Mouse (Mus musculus) CH12.LX (cell line): ENCODE data around the gene Ppp1r7.
"Not testable (repeated sequence)": the region's sequence is repeated elsewhere in the genome, so short reads cannot be mapped to it uniquely, and the experiment has no call there.

Experiments used
- CHD2 ChIP-seq: IDR thresholded peaks from 2 replicates; pipeline ENCODE4 v1.6.1; 2011; ENCODE audit warnings: low read length, improper control_type of control experiment
- CTCF ChIP-seq, 2 experiments: IDR thresholded peaks in 1 of 2; conservative IDR thresholded peaks in 1 of 2; 2 replicates each; pipeline ENCODE4 v1.5.1; 2011 to 2012; ENCODE audit warnings: low read depth in 2 of 2, low read length in 2 of 2, improper control_type of control experiment in 1 of 2, inconsistent platforms in 1 of 2, mild to moderate bottlenecking in 1 of 2, moderate library complexity in 1 of 2
- EP300 ChIP-seq: IDR thresholded peaks from 2 replicates; pipeline ENCODE4 v1.6.1; 2011; ENCODE audit warnings: low read length, improper control_type of control experiment
- POLR2A ChIP-seq: IDR thresholded peaks from 2 replicates; pipeline ENCODE4 v1.6.1; 2011; ENCODE audit warnings: low read depth, mild to moderate bottlenecking, improper control_type of control experiment, low read length
- USF1 ChIP-seq: IDR thresholded peaks from 2 replicates; pipeline ENCODE4 v1.6.1; 2014; ENCODE audit warnings: low read depth, mild to moderate bottlenecking, inconsistent platforms, low read length, improper control_type of control experiment
- USF2 ChIP-seq: conservative IDR thresholded peaks from 2 replicates; pipeline ENCODE4 v1.6.1; 2011; ENCODE audit warnings: low read depth, low read length, improper control_type of control experiment
- ZNF384 ChIP-seq: IDR thresholded peaks from 2 replicates; pipeline ENCODE4 v1.6.1; 2012; ENCODE audit warnings: low read depth, low read length, improper control_type of control experiment, inconsistent platforms

- not testable (repeated sequence) for TF ChIP-seq CHD2; POLR2A; CTCF (conservative IDR thresholded peaks at IDR 0.05 in 1 of 2, IDR thresholded peaks at IDR 0.05 in 1 of 2; ENCODE audit: low read depth in 2 of 2, low read length in 2 of 2); ZNF384; USF2; EP300; USF1
These were observed 48.2 kb upstream of the Ppp1r7 start for GRCm38 (mm10) chr1:93294491-93294890.
